Mouse (Mus musculus) myocyte (in vitro differentiated cells): ENCODE results near the gene Lmna. TPM values are rescaled to one million over a fixed set of nuclear protein-coding genes. Genes with fewer than 3 reads are reported as not detected.

Source experiments
- H3K27me3 ChIP-seq: one replicate; pipeline ENCODE4 v1.6.1; 2011; ENCODE audit not compliant: control insufficient read depth, insufficient read depth, insufficient read length
- H3K36me3 ChIP-seq: one replicate; pipeline ENCODE4 v1.6.1; 2011; ENCODE audit not compliant: control insufficient read depth, insufficient read depth
- H3K4me2 ChIP-seq: one replicate; pipeline ENCODE4 v1.6.1; 2011; ENCODE audit warnings: low read depth, control low read depth
- H3K4me3 ChIP-seq: one replicate; pipeline ENCODE4 v1.5.1; 2011; ENCODE audit warnings: mild to moderate bottlenecking, control low read depth, moderate library complexity
- H3K79me2 ChIP-seq: one replicate; pipeline ENCODE4 v1.6.1; 2011; ENCODE audit not compliant: control insufficient read depth, insufficient read depth
- H3ac ChIP-seq: one replicate; pipeline ENCODE4 v1.6.1; 2011; ENCODE audit not compliant: control insufficient read depth, insufficient read length
- CEBPB ChIP-seq: IDR thresholded peaks from 2 replicates; pipeline ENCODE4 v1.6.1; 2011; ENCODE audit warnings: mild to moderate bottlenecking, moderate library complexity; ENCODE audit not compliant: poor library complexity, insufficient read depth, severe bottlenecking
- E2F4 ChIP-seq: IDR thresholded peaks from one replicate; pipeline ENCODE4 v1.6.1; 2011; ENCODE audit warnings: mild to moderate bottlenecking, control low read depth, moderate library complexity; ENCODE audit not compliant: insufficient read depth
- MAX ChIP-seq: IDR thresholded peaks from one replicate; pipeline ENCODE4 v1.6.1; 2011; ENCODE audit warnings: low read depth, mild to moderate bottlenecking, control low read depth
- MYOD1 ChIP-seq, 3 experiments: IDR thresholded peaks; one replicate each; pipeline ENCODE4 v1.6.1; 2011; ENCODE audit warnings: control low read depth in 2 of 3, low read depth in 2 of 3, mild to moderate bottlenecking in 2 of 3, moderate library complexity in 1 of 3; ENCODE audit not compliant: insufficient read length in 2 of 3, control insufficient read depth in 1 of 3
- MYOG ChIP-seq, 3 experiments: IDR thresholded peaks; one replicate each; pipeline ENCODE4 v1.6.1; 2011; ENCODE audit warnings: control low read depth in 2 of 3, low read depth in 2 of 3, mild to moderate bottlenecking in 2 of 3; ENCODE audit not compliant: insufficient read length in 2 of 3, control insufficient read depth in 1 of 3, insufficient read depth in 1 of 3
- POLR2A ChIP-seq: IDR thresholded peaks from one replicate; pipeline ENCODE4 v1.6.1; 2011; ENCODE audit warnings: low read depth, mild to moderate bottlenecking, control low read depth, moderate library complexity; ENCODE audit not compliant: insufficient read length
- POLR2AphosphoS2 ChIP-seq: IDR thresholded peaks from one replicate; pipeline ENCODE4 v1.6.1; 2011; ENCODE audit warnings: low read depth, control low read depth; ENCODE audit not compliant: insufficient read length
- REST ChIP-seq: IDR thresholded peaks from one replicate; pipeline ENCODE4 v1.6.1; 2011; ENCODE audit warnings: mild to moderate bottlenecking, control low read depth, moderate library complexity; ENCODE audit not compliant: insufficient read depth, insufficient read length
- SRF ChIP-seq: IDR thresholded peaks from one replicate; pipeline ENCODE4 v1.6.1; 2011; ENCODE audit warnings: low read depth; ENCODE audit not compliant: control insufficient read depth, insufficient read length
- TCF12 ChIP-seq: IDR thresholded peaks from one replicate; pipeline ENCODE4 v1.6.1; 2011; ENCODE audit warnings: mild to moderate bottlenecking, control low read depth; ENCODE audit not compliant: poor library complexity, insufficient read depth, severe bottlenecking
- TCF3 ChIP-seq: IDR thresholded peaks from one replicate; pipeline ENCODE4 v1.6.1; 2011; ENCODE audit warnings: low read depth, control low read depth; ENCODE audit not compliant: insufficient read length
- USF1 ChIP-seq: IDR thresholded peaks from one replicate; pipeline ENCODE4 v1.6.1; 2011; ENCODE audit warnings: low read depth, mild to moderate bottlenecking, control low read depth, moderate library complexity
- polyA plus RNA-seq: library from polyadenylated mRNA; unstranded; fragments of >200 nt; fragmentation: generic; extraction: Trizol; gene quantifications from one replicate; pipeline ENCODE4 v1.2.1, GENCODE M21; 2012; ENCODE audit warnings: missing spikeins

The Lmna gene
- polyA plus RNA-seq: 954 TPM

- no peak for TF ChIP-seq TCF12
- peak; percentile 22 for TF ChIP-seq MAX
- TF ChIP-seq MYOG (IDR thresholded peaks at IDR 0.05; ENCODE audit: control insufficient read depth in 1 of 3, insufficient read depth in 1 of 3, insufficient read length in 2 of 3, low read depth in 2 of 3): peak in 1 of 3 experiments; percentile 63
- TF ChIP-seq MYOD1 (IDR thresholded peaks at IDR 0.05; ENCODE audit: control insufficient read depth in 1 of 3, insufficient read length in 2 of 3, low read depth in 2 of 3): peak in 2 of 3 experiments; percentile 3 to 79
- TF ChIP-seq POLR2A: peak; percentile 76
- Histone ChIP-seq H3K4me2 (peak within 1 kb of the TSS; percentile 89), H3ac (no peak within 1 kb of the TSS), H3K36me3 (no peaks in the 10 kb centered on the region), H3K27me3 (no peaks in the 10 kb centered on the region), H3K79me2 (no peaks in the 10 kb centered on the region), H3K4me3 (peak within 1 kb of the TSS; percentile 32)
Measured at GRCm38 (mm10) chr3:88509692-88510420, at the start of gene Lmna. Lmna (minus strand) TSS chr3:88509956.

DNA sequence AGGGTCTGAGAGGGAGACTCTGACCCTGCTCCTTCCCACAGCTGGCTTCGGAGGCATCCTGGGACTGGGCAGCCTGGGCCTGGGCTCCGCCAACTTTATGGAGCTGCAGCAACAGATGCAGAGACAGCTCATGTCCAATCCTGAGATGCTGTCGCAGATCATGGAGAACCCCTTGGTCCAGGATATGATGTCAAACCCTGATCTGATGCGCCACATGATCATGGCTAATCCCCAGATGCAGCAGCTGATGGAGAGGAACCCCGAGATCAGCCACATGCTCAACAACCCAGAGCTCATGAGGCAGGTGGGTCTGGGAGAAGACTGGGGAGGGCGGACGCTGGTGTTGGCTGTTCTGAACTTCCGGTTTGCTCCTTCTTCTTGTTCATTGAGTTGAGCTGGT, 46.9 kb upstream of the Lmna start:
- TF ChIP-seq CEBPB: no peak
- no peak for TF ChIP-seq TCF12
- TF ChIP-seq POLR2A: no peak
- no peak for TF ChIP-seq MYOD1 (IDR thresholded peaks at IDR 0.05; ENCODE audit: control insufficient read depth in 1 of 3, insufficient read length in 2 of 3, low read depth in 2 of 3)
- TF ChIP-seq MAX: no peak
- TF ChIP-seq POLR2AphosphoS2: no peak
- no peak for TF ChIP-seq USF1
- TF ChIP-seq E2F4: no peak
- TF ChIP-seq MYOG (IDR thresholded peaks at IDR 0.05; ENCODE audit: control insufficient read depth in 1 of 3, insufficient read depth in 1 of 3, insufficient read length in 2 of 3, low read depth in 2 of 3): no peak
- no peak for TF ChIP-seq TCF3
- TF ChIP-seq SRF: no peak
- TF ChIP-seq REST: no peak

GRCm38 (mm10) chr3:88555731-88556130, 46.0 kb upstream of the Lmna start:
- H3K4me2 ChIP-seq: no peak overlapping the region
- no peaks in the 10 kb centered on the region for H3K27me3 ChIP-seq
- no peak for TF ChIP-seq POLR2A
- TF ChIP-seq MYOG (IDR thresholded peaks at IDR 0.05; ENCODE audit: control insufficient read depth in 1 of 3, insufficient read depth in 1 of 3, insufficient read length in 2 of 3, low read depth in 2 of 3): no peak
- no peak for TF ChIP-seq POLR2AphosphoS2
- TF ChIP-seq SRF: no peak
- no peak for TF ChIP-seq TCF3
- no peak for TF ChIP-seq MAX
- TF ChIP-seq REST: no peak
- no peak for TF ChIP-seq MYOD1 (IDR thresholded peaks at IDR 0.05; ENCODE audit: control insufficient read depth in 1 of 3, insufficient read length in 2 of 3, low read depth in 2 of 3)
- TF ChIP-seq TCF12: no peak
- TF ChIP-seq CEBPB: no peak
- no peak for TF ChIP-seq E2F4
- H3K4me3 ChIP-seq: peak overlapping the region; percentile 85
- no peak overlapping the region for H3ac ChIP-seq
- peaks cover 42% of the 10 kb centered on the region for H3K79me2 ChIP-seq
- H3K36me3 ChIP-seq: peaks cover 30% of the 10 kb centered on the region

More for the DNA sequence above, 46.9 kb upstream of the Lmna start:
- Histone ChIP-seq H3K79me2 (peaks cover 37% of the 10 kb centered on the region), H3K4me2 (no peak overlapping the region), H3K4me3 (no peak overlapping the region), H3ac (no peak overlapping the region), H3K27me3 (no peaks in the 10 kb centered on the region), H3K36me3 (peaks cover 30% of the 10 kb centered on the region)

GRCm38 (mm10) chr3:88555069-88555605, 45.4 kb upstream of the Lmna start:
- H3K27me3 ChIP-seq: no peaks in the 10 kb centered on the region
- H3K4me3 ChIP-seq: peak overlapping the region; percentile 85
- TF ChIP-seq E2F4 (no peak), MYOG (IDR thresholded peaks at IDR 0.05; ENCODE audit: control insufficient read depth in 1 of 3, insufficient read depth in 1 of 3, insufficient read length in 2 of 3, low read depth in 2 of 3) (no peak), SRF (no peak), REST (no peak), CEBPB (no peak), TCF12 (no peak), MAX (no peak), POLR2A (no peak), MYOD1 (IDR thresholded peaks at IDR 0.05; ENCODE audit: control insufficient read depth in 1 of 3, insufficient read length in 2 of 3, low read depth in 2 of 3) (no peak), POLR2AphosphoS2 (no peak), USF1 (no peak), TCF3 (no peak)
- H3K4me2 ChIP-seq: peak overlapping the region; percentile 14
- H3K36me3 ChIP-seq: peaks cover 24% of the 10 kb centered on the region
- no peak overlapping the region for H3ac ChIP-seq
- peaks cover 42% of the 10 kb centered on the region for H3K79me2 ChIP-seq
